Mouse (Mus musculus) limb, embryonic 11.5 days (tissue): ENCODE results near the gene Slc17a5. TPM values are rescaled to one million over a fixed set of nuclear protein-coding genes. Genes with fewer than 3 reads are reported as not detected.

Source experiments
- ATAC-seq: fragments of 200-750 bp; cut with Nextera tagmentation; 2 replicates; pipeline ENCODE4 v1.8.0; 2017; ENCODE audit warnings: low read depth; ENCODE audit not compliant: insufficient number of reproducible peaks, low FRiP score, low TSS enrichment
- DNase-seq: peaks from one replicate; pipeline ENCODE4 v3.0.0-alpha.2; 2015; ENCODE audit warnings: low spot score
- H3K27ac ChIP-seq: fragments of 300-500 bp; sonication (generic); replicated peaks from 2 replicates; pipeline ENCODE4 v1.5.1; 2014; ENCODE audit warnings: low read depth, mild to moderate bottlenecking, low read length
- H3K27me3 ChIP-seq: fragments of 300-500 bp; sonication (generic); 2 replicates; pipeline ENCODE4 v1.6.1; 2014; ENCODE audit warnings: mild to moderate bottlenecking, low read length, mixed read lengths; ENCODE audit not compliant: control insufficient read depth, insufficient read depth
- H3K36me3 ChIP-seq: fragments of 300-500 bp; sonication (generic); 2 replicates; pipeline ENCODE4 v1.6.1; 2014; ENCODE audit warnings: mild to moderate bottlenecking, low read length, moderate library complexity, mixed read lengths; ENCODE audit not compliant: control insufficient read depth, insufficient read depth
- H3K4me1 ChIP-seq: fragments of 300-500 bp; sonication (generic); 2 replicates; pipeline ENCODE4 v1.6.1; 2014; ENCODE audit warnings: low read length, mixed read lengths; ENCODE audit not compliant: control insufficient read depth, insufficient read depth
- H3K4me2 ChIP-seq: fragments of 300-500 bp; sonication (generic); 2 replicates; pipeline ENCODE4 v1.6.1; 2014; ENCODE audit warnings: low read depth, mild to moderate bottlenecking, moderate library complexity; ENCODE audit not compliant: severe bottlenecking
- H3K4me3 ChIP-seq: fragments of 300-500 bp; sonication (generic); 2 replicates; pipeline ENCODE4 v1.5.1; 2014; ENCODE audit warnings: low read depth, low read length
- H3K9ac ChIP-seq: fragments of 300-500 bp; sonication (generic); 2 replicates; pipeline ENCODE4 v1.6.1; 2014; ENCODE audit warnings: mild to moderate bottlenecking, low read length
- H3K9me3 ChIP-seq: fragments of 300-500 bp; sonication (generic); 2 replicates; pipeline ENCODE4 v1.6.1; 2016; ENCODE audit warnings: low read length; ENCODE audit not compliant: control insufficient read depth
- WGBS: fragments of 180-500 bp; shearing (Covaris S2); extraction: QIAGEN DNeasy Blood & Tissue Kit; methylation state at CpG from one replicate; pipeline ENCODE4 v1.1.7; 2014; 5-methylcytosine and 5-hydroxymethylcytosine counted together
- polyA plus RNA-seq: library from polyadenylated mRNA; unstranded; fragments of >200 nt; fragmentation: Nextera tagmentation; extraction: Ambion mirVana; gene quantifications from 2 replicates; pipeline ENCODE4 v1.2.1, GENCODE M21; 2014

The Slc17a5 gene
- 14.6 and 15.0 TPM in 2 replicates for polyA plus RNA-seq

DNA sequence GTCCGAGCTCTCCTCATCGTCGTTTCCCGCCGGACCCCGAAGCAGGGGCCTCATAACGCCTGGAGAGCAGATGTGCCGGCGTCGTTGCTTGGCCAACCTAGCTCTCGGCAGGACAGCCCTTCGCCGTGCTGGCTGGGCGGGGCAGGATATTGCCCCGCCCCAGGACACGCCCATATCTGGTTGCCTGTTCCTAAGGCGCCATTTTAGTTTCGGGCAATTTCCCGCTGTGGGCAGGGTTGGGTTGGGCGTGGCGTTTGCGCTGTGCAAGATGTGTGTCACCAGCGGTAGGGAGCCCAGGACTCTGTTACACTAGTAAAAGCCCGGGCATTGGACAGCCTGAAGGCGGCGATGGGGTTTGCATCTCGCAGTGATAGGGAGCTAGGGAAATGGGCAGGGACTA, at the start of gene Slc17a5:
TSS of gene Slc17a5 (minus strand) at position 128 of the 400 bp plus-strand sequence.
- Histone ChIP-seq H3K27ac (peak within 1 kb of the TSS; percentile 77; the same call in 1 of the 2 replicates), H3K4me2 (peak within 1 kb of the TSS; percentile 46), H3K27me3 (no peaks in the 10 kb centered on the region), H3K4me3 (peak within 1 kb of the TSS; percentile 65), H3K9ac (peak within 1 kb of the TSS; percentile 62), H3K4me1 (no peaks in the 10 kb centered on the region), H3K36me3 (no peaks in the 10 kb centered on the region), H3K9me3 (no peaks in the 10 kb centered on the region)
- WGBS, result under 1% methylated on average over 27 of the region's 27 CpGs
- DNase-seq (peak; percentile 97), ATAC-seq (peak; percentile 97)

- Histone ChIP-seq H3K27ac (no peak overlapping the region), H3K4me3 (no peak overlapping the region), H3K4me2 (no peak overlapping the region), H3K27me3 (no peaks in the 10 kb centered on the region), H3K9me3 (no peaks in the 10 kb centered on the region), H3K36me3 (no peaks in the 10 kb centered on the region), H3K4me1 (no peaks in the 10 kb centered on the region), H3K9ac (no peak overlapping the region)
- 93% methylated on average over 3 of the region's 3 CpGs for WGBS
- no peak for DNase-seq
- no peak for ATAC-seq
Measured at GRCm38 (mm10) chr9:78633976-78634375, 46.1 kb upstream of the Slc17a5 start.

DNA sequence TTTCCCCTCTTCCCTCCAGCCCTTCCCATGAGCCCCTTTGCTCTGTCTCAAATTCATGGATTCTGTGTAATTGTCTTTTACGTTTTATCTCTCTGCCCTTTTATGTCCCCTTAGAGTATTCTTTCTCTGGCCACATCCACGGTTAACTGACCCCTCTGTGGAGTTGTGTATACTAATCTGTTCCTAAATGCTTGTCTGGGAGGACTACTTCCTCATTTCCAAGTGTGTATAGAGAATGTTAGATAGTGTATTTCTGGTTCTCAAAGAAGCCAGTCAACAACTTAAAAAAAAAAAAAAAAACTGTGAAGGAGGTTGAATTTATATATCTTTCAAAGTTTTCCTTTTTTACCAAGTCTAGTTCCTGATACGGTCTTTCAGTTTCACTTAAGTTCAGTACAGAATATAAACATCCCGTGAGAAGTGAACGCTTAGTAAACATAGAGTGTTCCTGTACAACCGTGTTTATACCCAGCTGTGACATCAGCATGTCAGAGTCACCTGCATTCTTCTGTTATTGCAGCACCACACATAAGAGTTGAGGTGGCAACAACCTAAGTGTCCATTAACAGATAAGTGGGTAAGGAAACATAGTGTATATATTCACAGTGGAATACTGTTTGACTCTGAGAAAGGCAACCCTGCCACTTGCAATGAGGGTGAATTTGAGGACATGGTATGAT, 44.1 kb upstream of the Slc17a5 start:
- 84% methylated on average over 6 of the region's 6 CpGs for WGBS
- Histone ChIP-seq H3K27ac (no peak overlapping the region), H3K36me3 (no peaks in the 10 kb centered on the region), H3K4me1 (no peaks in the 10 kb centered on the region), H3K4me3 (no peak overlapping the region), H3K4me2 (no peak overlapping the region), H3K9ac (no peak overlapping the region), H3K27me3 (no peaks in the 10 kb centered on the region), H3K9me3 (no peaks in the 10 kb centered on the region)
- DNase-seq (no peak), ATAC-seq (no peak)

DNA sequence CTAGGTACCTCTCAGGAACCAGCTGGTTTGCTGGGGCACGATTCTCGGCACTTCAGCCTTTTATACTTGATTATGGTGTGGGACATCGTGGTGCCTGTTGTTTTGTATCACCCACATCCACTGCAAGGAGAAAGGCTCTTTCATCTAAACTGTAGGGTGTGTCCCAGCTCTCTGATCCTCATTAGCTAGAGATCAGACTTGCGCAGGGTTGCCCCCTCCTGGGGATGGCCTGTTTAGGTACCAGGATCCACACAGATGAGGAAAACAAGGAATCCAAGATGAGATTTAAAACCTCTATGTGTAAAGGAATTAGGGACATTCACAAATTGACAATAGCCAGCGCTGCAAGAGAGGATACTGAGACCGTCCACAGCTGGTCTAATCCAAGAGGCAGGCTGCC, 42.1 kb upstream of the Slc17a5 start:
- no peak overlapping the region for H3K4me3 ChIP-seq
- no peaks in the 10 kb centered on the region for H3K27me3 ChIP-seq
- H3K9me3 ChIP-seq, result no peaks in the 10 kb centered on the region
- no peak overlapping the region for H3K9ac ChIP-seq
- H3K36me3 ChIP-seq, result no peaks in the 10 kb centered on the region
- DNase-seq, result no peak
- H3K4me2 ChIP-seq, result no peak overlapping the region
- no peaks in the 10 kb centered on the region for H3K4me1 ChIP-seq
- ATAC-seq, result no peak
- 54% methylated on average over 6 of the region's 6 CpGs for WGBS
- H3K27ac ChIP-seq, result no peak overlapping the region

- 80% methylated on average over 10 of the region's 10 CpGs for WGBS
Measured at GRCm38 (mm10) chr9:78623301-78623747, 35.5 kb upstream of the Slc17a5 start.

GRCm38 (mm10) chr9:78619285-78619684, 31.4 kb upstream of the Slc17a5 start:
- no peak overlapping the region for H3K9ac ChIP-seq
- ATAC-seq, result no peak
- no peaks in the 10 kb centered on the region for H3K4me1 ChIP-seq
- WGBS, result 85% methylated on average over 9 of the region's 9 CpGs
- no peak for DNase-seq
- H3K9me3 ChIP-seq, result no peaks in the 10 kb centered on the region
- H3K36me3 ChIP-seq, result no peaks in the 10 kb centered on the region
- H3K4me3 ChIP-seq, result no peak overlapping the region
- H3K4me2 ChIP-seq, result no peak overlapping the region
- no peak overlapping the region for H3K27ac ChIP-seq
- H3K27me3 ChIP-seq, result no peaks in the 10 kb centered on the region

More at GRCm38 (mm10) chr9:78623301-78623747, 35.5 kb upstream of the Slc17a5 start:
- DNase-seq, result no peak
- Histone ChIP-seq H3K27ac (no peak overlapping the region), H3K36me3 (no peaks in the 10 kb centered on the region), H3K4me1 (no peaks in the 10 kb centered on the region), H3K4me3 (no peak overlapping the region), H3K27me3 (no peaks in the 10 kb centered on the region), H3K9me3 (no peaks in the 10 kb centered on the region), H3K4me2 (no peak overlapping the region), H3K9ac (no peak overlapping the region)
- ATAC-seq, result no peak

- Histone ChIP-seq H3K27me3 (no peaks in the 10 kb centered on the region), H3K9me3 (no peaks in the 10 kb centered on the region), H3K4me2 (peak within 1 kb of the TSS; percentile 94), H3K27ac (no peak within 1 kb of the TSS), H3K9ac (peak within 1 kb of the TSS; percentile 60), H3K4me3 (peak within 1 kb of the TSS; percentile 50), H3K36me3 (no peaks in the 10 kb centered on the region), H3K4me1 (no peaks in the 10 kb centered on the region)
- under 1% methylated on average over 43 of the region's 43 CpGs for WGBS
- peak; percentile 74 for DNase-seq
- ATAC-seq, result peak; percentile 55
Measured at GRCm38 (mm10) chr9:78615401-78616021, 27.7 kb upstream of the Slc17a5 start, which contains the start of gene Cd109. Cd109 (plus strand) TSS chr9:78615546.

GRCm38 (mm10) chr9:78614201-78614600, 26.4 kb upstream of the Slc17a5 start:
- Histone ChIP-seq H3K27me3 (no peaks in the 10 kb centered on the region), H3K4me1 (no peaks in the 10 kb centered on the region), H3K27ac (no peak overlapping the region), H3K4me2 (no peak overlapping the region), H3K9ac (no peak overlapping the region), H3K4me3 (no peak overlapping the region), H3K9me3 (no peaks in the 10 kb centered on the region), H3K36me3 (no peaks in the 10 kb centered on the region)
- 71% methylated on average over 6 of the region's 6 CpGs for WGBS
- no peak for ATAC-seq
- DNase-seq, result no peak
